In genomic region chr2:158210503-158210902, GRCm38 (mm10) we compare ENCODE assay signal across 9 mouse cellular contexts. TPM values are rescaled to one million over a fixed set of nuclear protein-coding genes. Genes with fewer than 3 reads are reported as not detected.
DNase-seq lines count a peak whose midpoint lies in the region; ATAC-seq and TF ChIP-seq lines count a peak whose summit lies in the region.
"Had no signal": no experiment of that assay in that cellular context is flagged by ENCODE, and none has a peak within 500 bp of the region (broad histone marks: within the 10 kb centered on the region; RNA-seq: fewer than 3 reads in every experiment).

No protein-coding gene starts in this region.

- H3K9ac ChIP-seq in heart, adult 2 months (ENCODE audit: low read depth, low read length), result no peak overlapping the region
- H3K9ac ChIP-seq in heart, embryonic 12.5 days, result no peak overlapping the region

- intact Hi-C loops in heart, adult 2 months (cut with DNase I), result no loop called here

- H3K4me1 ChIP-seq in heart, adult 2 months (ENCODE audit: control insufficient read depth, insufficient read depth, low read length), result peaks cover 4% of the 10 kb centered on the region; the same call in 1 of the 2 replicates
- H3K4me1 ChIP-seq in heart, embryonic 12.5 days (replicated peaks), result peaks cover 12% of the 10 kb centered on the region

- no peak overlapping the region for H3K27ac ChIP-seq in heart, adult 2 months
- H3K27ac ChIP-seq in heart, embryonic 12.5 days (ENCODE audit: poor library complexity, severe bottlenecking), result no peak overlapping the region
- H3K27ac ChIP-seq: macrophage had no signal

- ATAC-seq in heart, embryonic 12.5 days (ENCODE audit: insufficient number of reproducible peaks, low FRiP score), result no peak
- ATAC-seq in erythroid progenitor cell, adult 5-6 weeks (replicated peaks; ENCODE audit: low FRiP score, poor library complexity, severe bottlenecking), result no peak

- peak; percentile 59 for TF ChIP-seq CTCF in heart, adult 2 months (IDR thresholded peaks at IDR 0.05)

- DNase-seq in heart, adult 2 months, result no peak
- DNase-seq in lung, postnatal 14 days, result peak; percentile 69
- no peak for DNase-seq in lung, postnatal 25 days (ENCODE audit: low spot score)
- peak; percentile 39 for DNase-seq in MEL-GATA-1-ER (ENCODE audit: extremely low read depth, low read depth)
- peak; percentile 55 to 74 for DNase-seq in kidney, postnatal 25 days
- no peak for DNase-seq in neural tube, embryonic 10.5 days (ENCODE audit: extremely low spot score, low spot score)

- no peak overlapping the region for H3K4me2 ChIP-seq in heart, embryonic 12.5 days

- WGBS in heart, adult 2 months, result 42% methylated on average over 4 of the region's 4 CpGs
- WGBS in heart, embryonic 12.5 days, result 41% methylated on average over 4 of the region's 4 CpGs

- H3K79me2 ChIP-seq in heart, adult 2 months (replicated peaks; ENCODE audit: control insufficient read depth, insufficient read depth, low read length), result no peaks in the 10 kb centered on the region

- no peak overlapping the region for H3K4me3 ChIP-seq in heart, adult 2 months
- H3K4me3 ChIP-seq in heart, embryonic 12.5 days, result no peak overlapping the region

- no peak for TF ChIP-seq POLR2A in heart, adult 2 months (IDR thresholded peaks at IDR 0.05; ENCODE audit: insufficient read depth, low read depth, low read length)

- H3K27me3 ChIP-seq in heart, adult 2 months (ENCODE audit: control insufficient read depth, insufficient read depth, low read length), result no peaks in the 10 kb centered on the region
- peaks cover 15% of the 10 kb centered on the region for H3K27me3 ChIP-seq in heart, embryonic 12.5 days (replicated peaks)

- no peaks in the 10 kb centered on the region for H3K36me3 ChIP-seq in heart, adult 2 months (ENCODE audit: control insufficient read depth, insufficient read depth, low read length)
- H3K36me3 ChIP-seq in heart, embryonic 12.5 days, result no peaks in the 10 kb centered on the region

- TF ChIP-seq EP300 in heart, adult 2 months (IDR thresholded peaks at IDR 0.05; ENCODE audit: insufficient read depth, low read depth, low read length), result no peak

- no peaks in the 10 kb centered on the region for H3K9me3 ChIP-seq in heart, embryonic 12.5 days (replicated peaks)

RNA-seq across cellular contexts. Expression of gene D630003M21Rik, which starts 18.5 kb away (rescaled TPM):
- total RNA-seq in heart, adult 2 months (2021), result 1 to 10 TPM; 4.6 to 6.7 TPM
- polyA plus RNA-seq in heart, adult 2 months (2012; rRNA removed), result 6.6 and 9.7 TPM in 2 replicates
- 1.1 and 1.5 TPM in 2 replicates for polyA plus RNA-seq in heart, embryonic 12.5 days (2016; fragmentation: Nextera tagmentation; extraction: Ambion mirVana)
- total RNA-seq in erythroid progenitor cell, adult 5-6 weeks (2015; ENCODE audit: low replicate concordance), result not detected in 2 replicates
- total RNA-seq in erythroid progenitor cell, adult 5-6 weeks (2017; ENCODE audit: low replicate concordance), result not detected in 2 replicates
- polyA plus RNA-seq: macrophage had no signal

RNA-seq across cellular contexts. Expression of gene Bpi, which starts 47.4 kb away (rescaled TPM):
- under 1 TPM in 1 of 2 experiments, not detected in 1; 0.13 TPM for total RNA-seq in heart, adult 2 months (2021)
- polyA plus RNA-seq in heart, adult 2 months (2012; rRNA removed), result not detected in 2 replicates
- polyA plus RNA-seq in heart, embryonic 12.5 days (2016; fragmentation: Nextera tagmentation; extraction: Ambion mirVana), result not detected in 2 replicates
- not detected in 2 replicates for total RNA-seq in erythroid progenitor cell, adult 5-6 weeks (2015; ENCODE audit: low replicate concordance)
- total RNA-seq in erythroid progenitor cell, adult 5-6 weeks (2017; ENCODE audit: low replicate concordance), result not detected in 2 replicates
- polyA plus RNA-seq: macrophage had no signal

Comparison
In these comparisons a context has a peak if more than half of its experiments do, and no peak if none do; other contexts are left out.
1. DNase-seq: peak in lung, postnatal 14 days (single experiment), MEL-GATA-1-ER (single experiment) and kidney, postnatal 25 days (2 of 2); none in heart, adult 2 months (0 of 2), lung, postnatal 25 days (single experiment) and neural tube, embryonic 10.5 days (single experiment).
2. RNA of gene D630003M21Rik, which starts 18.5 kb away (total RNA-seq): 4.6 to 6.7 TPM in heart, adult 2 months; not detected in erythroid progenitor cell, adult 5-6 weeks; every median in the first group is over 4 times any median in the second.